Mouse (Mus musculus): ENCODE results near the gene Tctex1d4. TPM values are rescaled to one million over a fixed set of nuclear protein-coding genes. Genes with fewer than 3 reads are reported as not detected.

Gene Tctex1d4
- total RNA-seq (2021), result not detected
- long read RNA-seq, experiment 1, result 0 reads
- long read RNA-seq, experiment 2, result 0 reads

DNA sequence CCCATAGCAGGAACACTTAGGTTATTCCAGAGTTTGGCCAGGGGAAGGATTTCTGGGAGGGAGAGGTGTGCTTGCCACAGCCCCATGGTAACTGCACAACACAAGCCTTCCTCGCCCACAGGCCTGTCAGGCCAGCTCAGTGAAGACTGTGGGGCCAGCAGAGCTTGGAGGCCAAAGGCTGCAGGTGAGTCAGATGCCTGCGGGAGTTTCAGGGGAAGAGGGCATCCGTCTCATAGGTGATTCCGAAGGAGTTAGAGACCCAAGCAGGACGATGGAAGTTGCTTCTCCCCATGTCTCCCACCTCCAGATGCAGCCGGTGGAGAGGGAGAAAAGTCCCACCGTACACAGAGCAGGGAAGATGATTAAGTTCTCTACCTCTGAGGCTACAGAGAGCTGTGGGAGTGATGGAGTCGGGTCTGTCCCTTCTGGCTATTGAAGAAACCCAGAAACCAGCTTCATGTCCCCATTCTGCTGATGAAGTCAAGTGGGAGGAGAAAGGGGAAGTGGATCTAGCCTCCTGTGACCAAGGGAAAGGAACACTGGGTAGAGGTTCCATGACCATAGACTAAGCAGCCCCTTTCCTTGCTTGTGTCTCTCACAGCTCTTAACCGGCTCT lies at the start of gene Tctex1d4:
Gene Tctex1d4, plus strand, starts transcription at position 120 of the 616 bp plus-strand sequence.
- DNase-seq (ENCODE audit: low spot score in 2 of 2), result no peak

DNA sequence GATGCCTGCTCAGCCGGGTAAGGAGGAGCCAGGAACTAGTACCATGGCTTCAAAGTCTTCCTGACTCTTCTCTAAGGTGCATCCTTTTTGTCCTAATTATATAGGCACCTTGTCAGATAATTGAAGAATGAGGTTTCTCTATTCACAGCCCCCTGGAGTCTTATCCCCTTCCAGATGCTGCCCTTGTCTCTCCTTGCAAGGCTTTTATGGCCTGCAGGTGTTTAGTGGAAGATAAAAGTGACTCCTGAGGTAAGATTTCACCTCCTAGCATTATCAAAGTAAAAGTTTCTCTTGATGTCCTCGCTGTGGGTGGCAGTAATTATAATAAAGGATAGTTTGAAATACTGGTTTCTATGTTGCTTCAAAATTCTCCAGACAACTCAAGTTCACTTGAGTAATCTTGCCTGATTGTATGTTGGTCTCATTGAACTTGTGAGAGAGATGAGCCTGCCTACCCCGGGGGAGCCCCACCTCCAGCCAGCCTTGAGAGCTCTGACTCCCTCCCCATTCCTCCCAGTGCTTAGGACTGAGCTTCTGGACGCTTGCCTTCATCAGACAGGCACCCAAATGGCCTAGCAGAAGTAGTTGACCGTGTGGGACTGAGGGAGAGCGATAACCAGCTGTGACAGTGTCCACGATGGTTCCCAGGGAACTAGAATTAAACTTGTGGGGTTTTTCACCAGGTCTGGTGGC lies 38.5 kb upstream of the Tctex1d4 start:
- DNase-seq (ENCODE audit: low spot score in 2 of 2), result no peak

DNA sequence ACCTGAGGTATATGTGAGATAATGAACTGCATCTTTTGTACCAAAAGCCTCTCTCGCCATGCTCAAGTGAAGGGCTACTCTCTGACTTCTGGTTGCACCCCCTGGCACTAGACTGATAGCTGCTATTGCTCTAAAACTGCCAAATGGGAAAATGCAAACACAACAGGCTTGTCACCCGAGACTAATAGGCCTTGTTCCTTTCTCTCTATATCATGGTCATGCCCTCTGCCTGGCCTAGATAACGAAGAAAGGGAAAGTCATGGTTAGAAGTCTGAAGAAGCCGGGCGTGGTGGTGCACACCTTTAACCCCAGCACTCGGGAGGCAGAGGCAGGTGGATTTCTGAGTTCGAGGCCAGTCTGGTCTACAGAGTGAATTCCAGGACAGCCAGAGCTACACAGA lies 36.0 kb upstream of the Tctex1d4 start:
- no peak for DNase-seq (ENCODE audit: low spot score in 2 of 2)

DNA sequence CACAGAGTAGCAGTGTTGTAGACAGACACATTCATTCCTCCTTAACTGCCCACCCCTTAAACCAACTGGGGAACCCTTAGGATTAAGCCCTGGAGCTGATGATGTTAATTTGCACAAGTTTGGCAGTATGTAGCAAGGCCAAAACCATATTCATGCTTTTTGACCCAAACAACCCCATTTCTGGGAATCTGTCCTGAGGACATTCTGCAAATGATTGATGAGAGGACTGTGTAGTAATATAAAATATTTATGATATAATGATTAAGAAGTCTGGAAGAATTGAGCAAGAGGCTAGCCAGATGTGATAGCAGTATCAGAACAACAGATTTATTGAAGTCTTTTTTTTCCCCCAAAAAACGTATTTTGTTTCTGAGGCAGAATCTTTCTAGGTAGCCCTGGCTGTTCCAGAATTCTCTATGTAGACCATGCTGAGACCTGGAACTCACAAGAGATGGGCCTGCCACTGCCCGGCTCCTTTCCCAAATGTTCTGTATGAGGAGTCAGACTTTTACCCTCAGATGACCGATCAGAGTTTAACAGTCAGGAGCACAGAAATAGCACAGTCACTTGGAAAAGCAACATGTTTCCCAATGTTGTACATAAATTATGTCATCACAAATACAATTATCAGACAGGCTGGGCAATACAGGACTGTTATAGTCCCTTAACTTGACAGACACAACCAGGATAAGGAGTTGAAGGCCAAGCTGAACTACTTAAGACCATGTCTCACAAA lies 31.8 kb upstream of the Tctex1d4 start:
- no peak for DNase-seq (ENCODE audit: low spot score in 2 of 2)

DNA sequence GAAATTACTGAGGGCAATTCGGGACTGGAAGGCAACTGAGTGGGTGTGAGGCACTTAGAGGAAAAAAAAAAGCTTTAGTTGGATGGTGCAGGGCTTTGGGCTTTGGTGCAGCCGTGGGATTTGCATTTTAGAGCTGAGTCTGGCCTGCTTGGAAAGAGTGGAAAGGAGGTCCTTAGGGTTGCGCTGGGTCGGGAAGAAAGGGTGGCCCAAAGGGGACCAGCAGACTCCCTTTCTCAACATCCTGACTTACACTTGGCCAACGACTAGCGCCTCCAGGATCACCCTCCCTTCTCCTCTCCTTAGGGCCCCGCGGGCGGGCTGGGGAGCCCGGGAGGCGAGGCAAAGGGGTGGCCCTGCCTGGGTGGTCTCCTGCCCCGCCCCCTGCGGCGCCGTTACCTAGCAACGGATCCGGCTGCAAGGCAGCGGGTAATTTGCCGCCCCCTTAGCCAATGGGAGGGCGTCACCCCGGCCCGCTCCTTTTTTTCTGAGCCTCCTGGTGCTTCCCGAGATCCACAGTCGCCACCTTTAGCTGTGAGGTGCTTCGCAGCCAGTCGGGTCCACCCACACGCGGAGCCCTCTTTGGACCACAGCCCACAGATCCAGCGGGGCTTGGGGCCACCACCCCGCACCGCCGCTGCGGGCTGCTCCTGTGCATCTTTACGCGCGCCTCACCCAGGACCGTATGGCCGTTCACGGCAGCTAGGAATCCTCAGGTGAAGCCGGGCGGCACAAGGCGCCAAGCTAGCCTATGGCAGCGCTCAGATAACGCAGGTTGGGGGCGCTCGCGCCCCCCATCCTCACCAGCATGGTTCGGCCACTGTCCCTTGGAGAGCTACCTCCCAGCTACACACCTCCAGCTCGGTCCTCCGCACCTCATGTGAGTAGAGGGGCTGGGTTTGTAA lies 30.8 kb upstream of the Tctex1d4 start, which contains the start of gene Ptch2:
Gene Ptch2, plus strand, starts transcription at position 525 of the 902 bp plus-strand sequence.
- DNase-seq (ENCODE audit: low spot score in 2 of 2), result peak; percentile 46 to 64

DNA sequence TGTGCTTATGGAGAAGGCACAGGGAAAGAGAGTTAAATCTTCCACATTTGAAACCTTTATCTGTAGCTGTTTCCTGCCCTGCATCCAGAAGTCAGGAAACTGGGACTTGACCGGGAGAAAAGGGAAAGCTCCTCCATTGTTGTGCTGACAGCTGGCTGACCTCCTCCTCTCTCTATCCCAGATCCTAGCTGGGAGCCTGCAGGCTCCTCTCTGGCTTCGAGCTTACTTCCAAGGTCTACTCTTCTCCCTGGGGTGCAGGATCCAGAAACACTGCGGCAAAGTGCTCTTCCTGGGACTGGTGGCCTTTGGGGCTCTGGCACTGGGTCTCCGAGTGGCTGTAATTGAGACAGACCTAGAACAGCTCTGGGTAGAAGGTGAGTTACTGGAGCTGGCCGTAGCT lies 29.9 kb upstream of the Tctex1d4 start:
- no peak for DNase-seq (ENCODE audit: low spot score in 2 of 2)

DNA sequence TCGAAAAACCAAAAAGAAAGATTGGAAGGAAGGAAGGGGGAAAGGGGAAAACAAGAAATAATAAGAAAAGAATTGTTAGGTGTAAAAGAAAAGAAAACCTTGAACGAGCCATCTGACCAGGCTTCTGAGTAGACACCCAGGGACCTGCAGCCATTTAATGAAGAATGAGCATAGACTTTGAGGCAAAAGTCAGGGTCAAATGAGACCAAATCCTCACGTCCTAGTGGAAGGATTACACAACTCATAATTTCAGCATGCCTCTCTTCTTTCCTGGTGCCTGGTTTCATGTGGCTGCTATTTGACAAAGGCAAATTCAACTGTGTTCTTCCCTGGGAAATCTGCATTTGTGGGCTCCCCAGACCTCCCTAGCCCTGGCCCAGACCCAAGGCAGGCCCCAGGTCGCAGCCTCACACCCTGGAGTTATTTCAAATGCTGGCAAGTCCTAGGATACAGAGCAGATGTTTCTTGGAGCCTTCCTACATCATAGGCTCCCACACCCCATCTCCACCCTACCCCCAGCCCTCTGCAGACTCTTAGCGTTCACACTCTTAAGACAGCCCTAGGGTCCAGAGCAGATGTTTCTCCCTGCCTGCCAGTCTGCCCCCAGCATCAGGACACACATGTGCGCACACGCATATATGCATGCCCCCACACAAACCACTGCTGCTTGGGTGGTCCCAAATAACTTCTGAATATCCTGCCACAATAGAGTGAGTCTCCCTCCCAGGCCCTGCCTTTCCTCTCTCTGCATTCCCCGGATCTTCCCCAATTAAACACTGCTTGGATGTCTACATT lies 28.4 kb upstream of the Tctex1d4 start:
- no peak for DNase-seq (ENCODE audit: low spot score in 2 of 2)

DNA sequence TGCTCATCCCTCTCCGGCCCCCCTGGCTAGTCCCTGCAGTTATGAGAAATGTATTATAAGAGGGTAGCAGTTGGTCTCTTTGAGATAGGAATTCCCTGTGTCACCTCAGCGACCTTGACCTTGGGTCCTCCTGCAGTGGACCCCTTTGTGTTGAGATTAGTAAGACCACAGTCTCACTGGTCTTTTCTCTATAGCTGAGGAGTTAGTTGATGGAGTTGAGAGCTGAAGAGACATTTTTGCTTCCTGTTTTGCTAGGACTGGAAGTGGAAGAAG lies 27.9 kb upstream of the Tctex1d4 start:
- DNase-seq (ENCODE audit: low spot score in 2 of 2), result no peak

DNA sequence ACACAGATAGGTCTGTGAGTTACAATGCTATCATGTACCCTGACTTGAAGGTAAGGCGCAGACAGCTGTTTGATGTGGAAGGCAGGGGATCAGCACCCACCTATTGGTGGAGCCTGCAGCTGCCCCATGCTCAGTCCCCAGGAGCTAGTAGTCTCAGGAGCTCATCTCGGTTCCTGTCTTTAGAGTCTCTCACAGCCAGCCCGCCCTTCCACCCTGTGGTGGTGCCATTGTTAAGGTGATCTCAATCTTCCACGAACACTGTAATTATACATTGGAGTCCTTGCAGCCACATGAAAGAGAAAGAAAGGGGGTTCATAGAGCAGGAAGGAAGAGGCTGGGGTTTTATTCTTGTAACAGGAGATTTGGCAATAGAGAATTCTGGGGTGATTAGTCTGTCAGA lies 26.6 kb upstream of the Tctex1d4 start:
- no peak for DNase-seq (ENCODE audit: low spot score in 2 of 2)

DNA sequence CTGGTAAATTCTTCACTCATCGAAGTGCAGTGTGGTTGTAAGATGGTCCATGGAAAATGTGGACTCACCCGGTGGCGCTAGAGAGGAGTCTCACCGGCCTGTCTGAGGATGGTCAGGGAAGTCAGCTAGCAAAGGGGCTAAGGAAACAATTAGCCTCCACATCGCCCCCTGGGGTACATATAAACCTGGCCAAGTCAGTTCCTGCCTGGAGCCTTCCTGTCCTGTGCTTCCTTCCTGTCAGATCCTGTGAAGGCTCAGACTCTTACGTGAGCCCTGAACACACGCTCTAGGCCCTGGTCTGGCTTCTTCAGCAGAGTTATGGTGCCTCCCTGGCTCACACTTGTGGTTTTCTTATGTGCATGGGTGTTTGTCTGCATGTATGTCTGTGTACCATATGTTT lies 25.4 kb upstream of the Tctex1d4 start:
- DNase-seq (ENCODE audit: low spot score in 2 of 2), result no peak

DNA sequence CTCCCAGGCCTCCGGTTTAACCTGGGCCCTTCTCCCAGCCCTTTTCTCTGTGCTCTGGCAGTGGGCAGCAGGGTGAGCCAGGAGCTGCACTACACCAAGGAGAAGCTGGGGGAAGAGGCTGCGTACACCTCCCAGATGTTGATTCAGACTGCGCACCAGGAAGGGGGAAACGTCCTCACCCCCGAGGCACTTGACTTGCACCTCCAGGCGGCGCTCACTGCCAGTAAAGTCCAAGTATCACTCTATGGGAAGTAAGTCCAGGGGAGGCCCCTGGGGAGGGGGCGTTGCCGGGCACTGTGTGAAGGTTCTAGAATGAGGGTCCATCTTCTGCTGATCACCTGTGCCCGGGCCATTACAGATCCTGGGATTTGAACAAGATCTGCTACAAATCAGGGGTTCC lies 21.9 kb upstream of the Tctex1d4 start:
- no peak for DNase-seq (ENCODE audit: low spot score in 2 of 2)

DNA sequence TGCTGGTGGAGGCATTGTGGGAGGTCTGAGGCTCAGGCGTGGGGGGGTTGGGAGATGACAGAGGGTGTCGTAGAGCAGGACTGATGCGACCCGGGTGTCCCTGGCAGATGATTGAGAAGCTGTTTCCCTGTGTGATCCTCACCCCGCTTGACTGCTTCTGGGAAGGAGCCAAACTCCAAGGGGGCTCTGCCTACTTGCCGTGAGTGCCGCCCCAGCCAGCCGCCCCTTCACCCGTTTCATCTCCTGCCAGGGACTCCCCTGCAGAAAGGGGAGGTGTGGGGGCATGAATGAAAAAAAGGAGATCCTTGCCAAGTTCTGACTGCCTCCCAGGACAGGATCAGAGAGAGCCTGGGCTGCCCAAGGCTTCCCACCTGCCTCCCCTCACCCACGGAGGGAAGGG lies 21.5 kb upstream of the Tctex1d4 start:
- DNase-seq (ENCODE audit: low spot score in 2 of 2), result no peak

DNA sequence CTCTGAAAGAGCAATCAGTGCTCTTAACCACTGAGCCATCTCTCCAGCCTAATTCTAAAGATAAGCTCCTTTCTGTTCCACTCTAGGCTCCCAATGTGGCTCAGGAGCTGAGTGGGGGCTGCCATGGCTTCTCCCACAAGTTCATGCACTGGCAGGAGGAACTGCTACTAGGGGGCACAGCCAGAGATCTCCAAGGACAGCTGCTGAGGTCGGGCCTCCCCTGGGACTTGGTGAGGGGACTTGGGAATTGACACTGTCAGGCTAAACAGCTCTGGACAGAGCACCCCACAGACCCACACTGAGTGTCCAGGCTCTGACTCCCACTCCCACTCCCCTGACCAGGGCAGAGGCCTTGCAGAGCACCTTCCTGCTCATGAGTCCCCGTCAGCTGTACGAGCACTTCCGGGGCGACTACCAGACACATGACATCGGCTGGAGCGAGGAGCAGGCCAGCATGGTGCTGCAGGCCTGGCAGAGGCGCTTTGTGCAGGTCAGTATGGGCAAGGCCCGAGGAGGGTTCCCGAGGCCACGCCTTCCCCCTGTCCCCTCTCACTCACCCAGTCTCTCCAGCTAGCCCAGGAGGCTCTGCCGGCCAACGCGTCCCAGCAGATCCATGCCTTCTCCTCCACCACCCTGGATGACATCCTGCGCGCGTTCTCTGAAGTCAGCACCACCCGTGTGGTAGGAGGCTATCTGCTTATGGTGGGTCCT lies 18.6 kb upstream of the Tctex1d4 start:
- no peak for DNase-seq (ENCODE audit: low spot score in 2 of 2)

DNA sequence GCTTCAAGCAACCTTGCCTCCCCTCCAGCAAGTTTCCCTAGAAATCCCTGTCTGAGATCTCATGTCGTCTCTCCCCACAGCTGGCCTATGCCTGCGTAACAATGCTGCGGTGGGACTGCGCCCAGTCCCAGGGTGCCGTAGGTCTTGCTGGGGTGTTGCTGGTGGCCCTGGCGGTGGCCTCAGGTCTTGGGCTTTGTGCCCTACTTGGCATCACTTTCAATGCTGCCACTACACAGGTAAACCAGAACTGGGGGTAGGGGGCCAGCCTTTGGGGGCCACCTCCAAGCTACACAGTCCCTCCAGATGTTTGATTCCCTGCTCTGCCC lies 18.1 kb upstream of the Tctex1d4 start:
- no peak for DNase-seq (ENCODE audit: low spot score in 2 of 2)

DNA sequence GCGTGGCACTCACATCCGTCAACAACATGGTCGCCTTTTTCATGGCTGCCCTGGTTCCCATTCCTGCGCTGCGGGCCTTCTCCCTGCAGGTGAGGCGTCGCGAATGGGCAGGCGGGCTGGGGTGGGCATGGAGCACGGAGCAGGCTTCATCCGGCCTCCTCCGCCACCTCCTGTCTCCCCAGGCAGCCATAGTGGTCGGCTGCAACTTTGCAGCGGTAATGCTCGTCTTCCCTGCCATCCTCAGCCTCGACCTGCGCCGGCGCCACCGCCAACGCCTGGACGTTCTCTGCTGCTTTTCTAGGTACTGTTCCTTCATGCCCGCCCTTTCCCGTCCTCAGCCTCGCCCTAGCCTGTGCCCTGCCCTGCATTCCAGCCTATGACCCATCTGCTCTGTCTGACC lies 17.3 kb upstream of the Tctex1d4 start:
- DNase-seq (ENCODE audit: low spot score in 2 of 2), result no peak

DNA sequence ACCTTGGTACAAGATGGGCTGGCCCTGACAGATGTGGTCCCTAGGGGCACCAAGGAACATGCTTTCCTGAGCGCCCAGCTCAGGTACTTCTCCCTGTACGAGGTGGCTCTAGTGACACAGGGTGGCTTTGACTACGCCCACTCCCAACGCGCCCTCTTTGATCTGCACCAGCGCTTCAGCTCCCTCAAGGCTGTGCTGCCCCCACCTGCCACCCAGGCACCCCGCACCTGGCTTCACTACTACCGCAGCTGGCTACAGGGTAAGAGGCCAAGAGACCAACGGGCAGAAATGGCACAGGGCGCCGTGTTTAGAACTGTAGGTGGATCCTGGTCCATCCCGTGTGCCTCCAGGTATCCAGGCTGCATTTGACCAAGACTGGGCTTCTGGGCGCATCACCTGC lies 16.3 kb upstream of the Tctex1d4 start:
- DNase-seq (ENCODE audit: low spot score in 2 of 2), result no peak

DNA sequence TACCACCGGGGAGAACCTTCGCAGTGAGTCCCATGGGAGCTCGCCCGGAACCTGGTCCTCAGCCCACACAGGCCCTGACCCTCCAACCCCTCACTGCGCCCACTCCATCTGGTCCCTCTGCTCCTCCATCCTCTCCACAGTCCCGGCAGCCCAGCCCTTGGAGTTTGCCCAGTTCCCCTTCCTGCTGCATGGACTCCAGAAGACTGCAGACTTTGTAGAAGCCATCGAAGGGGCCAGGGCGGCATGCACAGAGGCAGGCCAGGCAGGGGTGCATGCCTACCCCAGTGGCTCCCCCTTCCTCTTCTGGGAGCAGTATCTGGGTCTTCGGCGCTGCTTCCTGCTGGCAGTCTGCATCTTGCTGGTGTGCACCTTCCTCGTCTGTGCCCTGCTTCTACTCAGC lies 15.6 kb upstream of the Tctex1d4 start:
- no peak for DNase-seq (ENCODE audit: low spot score in 2 of 2)

DNA sequence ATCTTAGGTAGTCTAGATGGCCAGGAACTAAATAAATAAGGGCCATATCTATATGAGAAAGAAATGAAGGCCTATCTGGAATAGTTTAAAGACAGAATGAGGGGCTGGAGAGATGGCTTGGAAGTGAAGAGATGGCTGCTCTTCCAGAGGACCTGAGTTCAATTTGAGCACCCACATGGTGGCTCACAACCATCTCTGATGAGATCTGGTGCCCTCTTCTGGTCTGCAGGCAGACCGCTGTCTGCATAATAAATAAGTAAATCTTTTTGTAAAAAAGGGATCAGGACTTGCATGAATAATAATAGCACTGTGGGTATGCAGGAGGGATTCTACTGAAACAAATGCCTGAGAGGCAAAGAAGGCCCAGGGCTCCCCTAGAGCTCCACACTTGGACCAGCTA lies 13.4 kb upstream of the Tctex1d4 start:
- DNase-seq (ENCODE audit: low spot score in 2 of 2), result no peak

DNA sequence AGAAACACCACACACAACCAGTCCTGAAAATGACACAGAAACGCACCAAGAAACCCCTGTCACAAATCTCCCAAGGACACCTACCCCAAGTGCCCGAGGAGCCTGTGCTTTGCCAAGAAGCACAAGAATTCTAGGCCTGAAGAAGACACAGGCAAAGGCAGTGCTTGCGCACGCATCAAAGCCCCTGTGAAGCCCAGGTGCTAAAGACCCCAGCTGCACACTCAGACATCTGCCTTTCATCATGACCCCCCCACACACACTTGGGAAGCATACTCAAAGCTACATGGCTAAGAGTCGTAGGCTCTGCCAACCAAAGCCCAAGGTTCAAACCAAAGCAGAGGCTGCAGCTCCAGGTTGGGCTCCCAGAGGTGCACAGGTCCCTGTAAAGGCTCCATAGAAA lies 11.0 kb upstream of the Tctex1d4 start:
- DNase-seq (ENCODE audit: low spot score in 2 of 2), result no peak

DNA sequence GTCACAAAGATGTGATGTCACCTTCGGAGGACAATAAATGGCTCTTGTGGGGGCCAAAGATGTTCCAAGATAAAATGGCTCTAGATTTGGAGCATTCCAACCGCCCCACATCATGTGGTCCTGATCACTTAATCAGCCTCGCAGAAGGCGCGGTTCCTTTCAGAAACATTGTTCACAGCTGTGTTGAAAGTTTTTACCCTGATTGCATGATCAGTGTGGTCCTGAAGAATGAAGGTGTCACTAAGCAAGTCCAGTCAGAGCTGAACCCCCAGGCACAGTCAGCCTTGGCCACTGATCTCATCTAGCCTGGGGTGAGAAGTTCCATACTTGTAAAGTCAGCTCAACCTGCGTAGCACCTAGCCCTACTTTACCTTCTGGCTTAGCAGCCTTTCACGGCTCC lies 8.7 kb upstream of the Tctex1d4 start:
- no peak for DNase-seq (ENCODE audit: low spot score in 2 of 2)
